Mouse (Mus musculus) liver, embryonic 14.5 days (tissue): ENCODE measurements around the gene D430041D05Rik. TPM values are rescaled to one million over a fixed set of nuclear protein-coding genes. Genes with fewer than 3 reads are reported as not detected.

ENCODE experiments used
- ATAC-seq: fragments of 200-750 bp; cut with Nextera tagmentation; 2 replicates; pipeline ENCODE4 v1.8.0; 2017; ENCODE audit warnings: moderate number of reproducible peaks, mild to moderate bottlenecking, moderate library complexity; ENCODE audit not compliant: insufficient read depth
- DNase-seq, 3 experiments: peaks; one replicate each; pipeline ENCODE4 v3.0.0-alpha.2; 2012 to 2013; ENCODE audit warnings: low read depth in 3 of 3, low spot score in 3 of 3
- H3K27ac ChIP-seq: fragments of 300-500 bp; sonication (generic); 2 replicates; pipeline ENCODE4 v1.5.1; 2014; ENCODE audit warnings: moderate library complexity, mild to moderate bottlenecking, control low read depth, inconsistent platforms
- H3K27me3 ChIP-seq: fragments of 300-500 bp; sonication (generic); 2 replicates; pipeline ENCODE4 v1.6.1; 2014; ENCODE audit warnings: mild to moderate bottlenecking, low read length, moderate library complexity; ENCODE audit not compliant: control insufficient read depth, insufficient read depth
- H3K36me3 ChIP-seq: fragments of 300-500 bp; sonication (generic); replicated peaks from 2 replicates; pipeline ENCODE4 v1.6.1; 2014; ENCODE audit warnings: low read depth; ENCODE audit not compliant: control insufficient read depth, insufficient read depth
- H3K4me1 ChIP-seq, 2 experiments: fragments of 200-500 bp in 1 of 2; fragments of 300-500 bp in 1 of 2; sonication (generic) in 1 of 2; replicated peaks; 2 replicates each; pipeline ENCODE4 v1.6.1; 2012 to 2014; ENCODE audit warnings: antibody characterized with exemption in 1 of 2, inconsistent platforms in 1 of 2, low read length in 1 of 2; ENCODE audit not compliant: control insufficient read depth in 2 of 2, insufficient read depth in 2 of 2
- H3K4me2 ChIP-seq: fragments of 300-500 bp; sonication (generic); 2 replicates; pipeline ENCODE4 v1.6.1; 2014; ENCODE audit warnings: low read depth, mild to moderate bottlenecking, control low read depth, moderate library complexity
- H3K4me3 ChIP-seq, 2 experiments: fragments of 200-500 bp in 1 of 2; fragments of 300-500 bp in 1 of 2; sonication (generic) in 1 of 2; 2 replicates each; pipeline ENCODE4 v1.5.1; 2012 to 2014; ENCODE audit warnings: low read depth in 2 of 2, low read length in 2 of 2, mild to moderate bottlenecking in 2 of 2, control low read depth in 1 of 2, inconsistent platforms in 1 of 2, moderate library complexity in 1 of 2; ENCODE audit not compliant: insufficient read depth in 1 of 2
- H3K9ac ChIP-seq: fragments of 300-500 bp; sonication (generic); replicated peaks from 2 replicates; pipeline ENCODE4 v1.6.1; 2014; ENCODE audit warnings: mild to moderate bottlenecking, control low read depth, moderate library complexity
- H3K9me3 ChIP-seq: fragments of 300-500 bp; sonication (generic); 2 replicates; pipeline ENCODE4 v1.6.1; 2016; ENCODE audit warnings: low read length, mixed read lengths; ENCODE audit not compliant: control insufficient read depth
- CTCF ChIP-seq: IDR thresholded peaks from 2 replicates; pipeline ENCODE4 v1.5.1; 2016; ENCODE audit warnings: antibody characterized with exemption, low read depth, control low read depth
- EP300 ChIP-seq: IDR thresholded peaks from 2 replicates; pipeline ENCODE4 v1.6.1; 2016; ENCODE audit warnings: antibody characterized with exemption, low read depth
- WGBS: fragments of 180-500 bp; shearing (Covaris S2); extraction: QIAGEN DNeasy Blood & Tissue Kit; methylation state at CpG from one replicate; pipeline ENCODE4 v1.1.7; 2014; ENCODE audit not compliant: insufficient replicate concordance; 5-methylcytosine and 5-hydroxymethylcytosine counted together
- polyA plus RNA-seq, 2 experiments: library from polyadenylated mRNA; depleted of rRNA in 1 of 2; stranded (reverse) in 1 of 2; unstranded in 1 of 2; fragments of >200 nt; fragmentation: Nextera tagmentation in 1 of 2; extraction: Ambion mirVana in 1 of 2; gene quantifications; 2 replicates each; pipeline versions ENCODE4 v1.2.1 to v1.2.3; 2012 to 2014

Gene D430041D05Rik
- polyA plus RNA-seq (2012; rRNA removed), result under 0.01 and 0.02 TPM in 2 replicates
- not detected in 2 replicates for polyA plus RNA-seq (2014; fragmentation: Nextera tagmentation; extraction: Ambion mirVana)

GRCm38 (mm10) chr2:104410963-104411545 lies at the start of gene D430041D05Rik:
Gene D430041D05Rik (minus strand): TSS chr2:104411013.
- H3K4me2 ChIP-seq, result peak within 1 kb of the TSS; percentile 56
- DNase-seq (no peak), ATAC-seq (no peak)
- H3K4me3 ChIP-seq, result peak within 1 kb of the TSS in 1 of 2 experiments; percentile 39; a peak in 2 of 4 replicates
- H3K27me3 ChIP-seq, result peaks cover 48% of the 10 kb centered on the region
- TF ChIP-seq EP300 (no peak), CTCF (no peak)
- H3K9ac ChIP-seq, result no peak within 1 kb of the TSS
- 44% methylated on average over 4 of the region's 4 CpGs for WGBS
- H3K4me1 ChIP-seq, result no peaks in the 10 kb centered on the region
- H3K36me3 ChIP-seq, result no peaks in the 10 kb centered on the region
- no peak within 1 kb of the TSS for H3K27ac ChIP-seq
- H3K9me3 ChIP-seq, result no peaks in the 10 kb centered on the region

DNA sequence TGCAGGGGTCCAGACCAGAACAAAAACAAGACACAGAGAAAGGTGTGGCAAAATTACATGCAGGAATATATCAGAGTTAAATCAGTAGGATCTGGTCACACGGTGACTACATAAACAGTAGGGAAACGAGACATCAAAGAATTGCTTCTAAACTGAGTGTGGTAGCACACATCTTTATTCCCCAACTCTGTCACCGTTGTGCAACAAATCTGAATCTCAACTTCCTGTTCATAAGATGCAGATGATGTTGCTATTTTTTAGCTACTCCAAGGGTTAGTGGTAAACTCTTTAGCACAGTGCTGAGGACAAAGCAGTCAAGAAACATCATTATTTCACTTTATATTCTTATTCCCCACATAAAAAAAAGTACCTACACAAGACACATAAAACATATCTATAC lies 49.2 kb upstream of the D430041D05Rik start:
- H3K9me3 ChIP-seq, result no peaks in the 10 kb centered on the region
- H3K36me3 ChIP-seq, result no peaks in the 10 kb centered on the region
- DNase-seq (no peak), ATAC-seq (no peak)
- 39% methylated on average over 3 of the region's 3 CpGs for WGBS
- no peak overlapping the region for H3K4me3 ChIP-seq
- no peak overlapping the region for H3K4me2 ChIP-seq
- no peak overlapping the region for H3K9ac ChIP-seq
- H3K27me3 ChIP-seq, result no peaks in the 10 kb centered on the region
- peaks cover 2 to 9% of the 10 kb centered on the region in 2 experiments; a peak in 3 of 4 replicates for H3K4me1 ChIP-seq
- TF ChIP-seq CTCF (no peak), EP300 (no peak)
- H3K27ac ChIP-seq, result no peak overlapping the region

- H3K27me3 ChIP-seq, result no peaks in the 10 kb centered on the region
- no peak overlapping the region for H3K27ac ChIP-seq
- H3K9me3 ChIP-seq, result no peaks in the 10 kb centered on the region
- DNase-seq, result no peak
- WGBS, result 72% methylated on average over 8 of the region's 8 CpGs
- no peak overlapping the region for H3K9ac ChIP-seq
- no peak for ATAC-seq
- H3K4me1 ChIP-seq, result peaks cover 2 to 9% of the 10 kb centered on the region in 2 experiments; a peak in 3 of 4 replicates
- H3K4me2 ChIP-seq, result no peak overlapping the region
- TF ChIP-seq CTCF (no peak), EP300 (no peak)
- H3K4me3 ChIP-seq, result no peak overlapping the region
- H3K36me3 ChIP-seq, result no peaks in the 10 kb centered on the region
These were observed 47.9 kb upstream of the D430041D05Rik start for GRCm38 (mm10) chr2:104458569-104459332.

DNA sequence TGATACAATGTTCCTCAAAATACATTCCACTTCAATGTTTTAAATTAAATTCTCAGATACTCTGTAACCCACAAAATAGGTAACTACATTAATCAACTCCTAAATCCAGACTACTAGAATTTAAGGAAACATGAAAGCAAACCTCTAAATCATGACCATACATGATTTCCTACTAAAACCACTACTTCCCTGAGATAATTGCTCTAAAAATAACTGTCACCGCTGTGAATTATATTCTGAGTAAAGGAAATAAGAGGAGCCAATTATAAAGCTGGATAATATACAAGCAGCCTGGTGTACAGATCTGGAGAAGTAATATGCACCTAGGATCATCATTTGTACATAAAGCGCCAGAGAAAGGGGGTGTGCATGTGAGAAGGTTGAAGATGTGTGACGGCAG lies 46.3 kb upstream of the D430041D05Rik start:
- DNase-seq (no peak), ATAC-seq (no peak)
- H3K4me3 ChIP-seq, result no peak overlapping the region
- WGBS, result 19% methylated on average over 3 of the region's 3 CpGs
- TF ChIP-seq EP300 (no peak), CTCF (no peak)
- no peaks in the 10 kb centered on the region for H3K9me3 ChIP-seq
- no peaks in the 10 kb centered on the region for H3K27me3 ChIP-seq
- no peak overlapping the region for H3K4me2 ChIP-seq
- no peak overlapping the region for H3K27ac ChIP-seq
- peaks cover 2 to 9% of the 10 kb centered on the region in 2 experiments; a peak in 3 of 4 replicates for H3K4me1 ChIP-seq
- no peaks in the 10 kb centered on the region for H3K36me3 ChIP-seq
- H3K9ac ChIP-seq, result no peak overlapping the region

GRCm38 (mm10) chr2:104450685-104451084 lies 39.9 kb upstream of the D430041D05Rik start:
- TF ChIP-seq CTCF (no peak), EP300 (no peak)
- WGBS, result 25% methylated on average over 3 of the region's 3 CpGs
- Histone ChIP-seq H3K36me3 (no peaks in the 10 kb centered on the region), H3K27ac (no peak overlapping the region), H3K4me3 (no peak overlapping the region), H3K9me3 (no peaks in the 10 kb centered on the region), H3K9ac (no peak overlapping the region), H3K4me2 (no peak overlapping the region), H3K4me1 (peaks cover 0 to 5% of the 10 kb centered on the region in 2 experiments; a peak in 2 of 4 replicates), H3K27me3 (no peaks in the 10 kb centered on the region)
- ATAC-seq (no peak), DNase-seq (no peak)
